Mouse (Mus musculus) urinary bladder, postnatal 25 days (tissue): ENCODE measurements around the gene Agtrap.
"Not testable (repeated sequence)": the region's sequence is repeated elsewhere in the genome, so short reads cannot be mapped to it uniquely, and the experiment has no call there.

ENCODE experiments used
- DNase-seq: peaks from one replicate; pipeline ENCODE4 v3.0.0; 2022; ENCODE audit warnings: low spot score

Gene Agtrap

DNA sequence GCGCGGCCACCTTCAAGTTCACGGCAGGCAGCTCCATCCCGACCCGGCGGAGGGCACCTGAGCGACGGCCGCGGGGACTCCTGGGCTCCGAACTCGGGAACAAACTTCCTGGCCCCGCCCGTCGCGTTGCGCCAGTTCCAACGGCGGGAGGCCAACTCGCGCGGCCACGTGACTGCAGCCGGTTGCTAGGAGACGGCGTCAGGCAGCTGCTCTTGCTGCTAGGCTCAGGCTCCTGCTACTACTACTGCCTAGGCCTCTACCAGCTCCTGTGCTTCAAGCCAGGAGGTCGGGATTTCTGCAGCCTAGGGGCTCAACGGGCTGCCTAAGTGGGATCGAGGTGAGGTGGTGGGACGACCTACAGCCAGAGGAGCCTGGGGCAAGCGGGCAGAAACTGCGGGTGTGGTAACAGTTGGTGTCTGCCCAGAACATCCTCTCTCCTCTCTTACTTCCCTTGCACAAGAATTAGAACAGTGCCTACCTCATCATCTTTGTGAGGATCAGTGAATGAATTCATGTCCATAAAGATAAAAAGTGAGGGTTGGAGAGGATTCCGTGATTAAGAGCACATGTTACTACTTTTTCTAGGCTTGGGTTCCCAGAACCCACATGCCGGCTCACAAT lies at the start of gene Agtrap:
Gene Agtrap, minus strand, starts transcription at position 125 of the 621 bp plus-strand sequence.
- DNase-seq, result peak; percentile 94

DNA sequence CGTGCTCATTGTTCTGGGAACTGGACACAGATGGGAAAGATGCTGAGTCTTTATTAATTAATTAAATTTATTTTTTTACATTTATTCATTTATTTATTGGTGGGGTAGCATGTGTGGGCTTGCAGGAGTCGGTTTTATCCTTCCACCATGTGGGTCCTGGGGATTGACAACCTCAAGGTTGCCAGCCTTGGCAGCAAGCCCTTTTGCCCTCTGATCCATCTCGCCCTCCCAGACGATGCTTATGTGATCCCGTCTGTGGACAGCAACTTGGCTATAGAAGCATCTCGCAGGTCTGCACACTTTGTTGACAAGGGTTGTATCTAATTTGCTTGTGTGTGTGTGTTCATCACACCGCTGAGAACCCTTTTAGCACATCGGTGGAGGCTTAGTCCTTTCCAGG lies 49.7 kb upstream of the Agtrap start:
- DNase-seq, result no peak

DNA sequence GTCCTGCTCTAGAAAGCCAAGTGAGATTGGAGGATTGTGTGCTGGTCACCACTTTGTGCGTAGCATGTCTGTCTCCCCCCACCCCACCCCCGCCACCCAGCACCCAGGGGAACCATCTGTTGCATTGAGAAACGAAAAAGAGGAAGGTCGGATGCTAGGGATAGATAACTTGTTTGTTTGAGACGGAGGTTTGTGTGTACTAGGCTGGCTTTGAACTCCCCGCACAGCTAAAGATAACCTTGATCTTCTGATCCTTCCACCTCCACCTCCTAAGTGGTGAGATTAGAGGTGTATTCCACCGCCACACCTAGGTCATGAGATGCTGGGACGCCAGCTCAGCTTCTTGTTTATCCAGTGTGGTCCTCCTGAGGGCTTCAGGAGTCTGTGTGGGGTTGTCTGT lies 47.2 kb upstream of the Agtrap start:
- no peak for DNase-seq

DNA sequence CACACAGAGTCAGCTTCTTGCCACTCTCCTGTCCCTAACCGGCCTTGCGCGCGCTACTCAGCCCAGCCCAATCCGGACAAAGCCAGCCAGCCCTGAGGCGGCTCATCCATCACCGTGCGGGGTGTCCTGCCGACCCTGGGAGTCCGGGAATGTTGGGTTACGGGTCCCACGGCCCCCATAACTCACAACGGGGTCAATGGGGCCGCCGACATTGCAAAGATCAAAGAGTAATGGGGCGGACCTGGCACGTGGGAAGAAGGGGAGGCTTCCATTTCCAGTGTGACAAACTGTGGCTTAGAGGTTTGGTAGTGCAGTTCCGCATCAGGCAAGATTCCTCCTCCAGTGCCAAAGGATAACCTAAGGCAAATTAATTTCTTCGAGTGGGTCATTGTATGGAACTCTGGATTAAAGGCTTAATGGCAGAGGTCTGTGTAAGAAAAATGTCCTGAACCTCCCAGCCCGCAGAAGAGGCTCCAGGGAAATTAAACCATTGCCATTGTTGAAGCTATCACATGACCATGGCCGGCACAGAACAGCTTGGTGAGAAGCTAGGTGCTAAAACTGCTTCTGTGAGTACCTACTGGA lies 43.8 kb upstream of the Agtrap start:
- no peak for DNase-seq

DNA sequence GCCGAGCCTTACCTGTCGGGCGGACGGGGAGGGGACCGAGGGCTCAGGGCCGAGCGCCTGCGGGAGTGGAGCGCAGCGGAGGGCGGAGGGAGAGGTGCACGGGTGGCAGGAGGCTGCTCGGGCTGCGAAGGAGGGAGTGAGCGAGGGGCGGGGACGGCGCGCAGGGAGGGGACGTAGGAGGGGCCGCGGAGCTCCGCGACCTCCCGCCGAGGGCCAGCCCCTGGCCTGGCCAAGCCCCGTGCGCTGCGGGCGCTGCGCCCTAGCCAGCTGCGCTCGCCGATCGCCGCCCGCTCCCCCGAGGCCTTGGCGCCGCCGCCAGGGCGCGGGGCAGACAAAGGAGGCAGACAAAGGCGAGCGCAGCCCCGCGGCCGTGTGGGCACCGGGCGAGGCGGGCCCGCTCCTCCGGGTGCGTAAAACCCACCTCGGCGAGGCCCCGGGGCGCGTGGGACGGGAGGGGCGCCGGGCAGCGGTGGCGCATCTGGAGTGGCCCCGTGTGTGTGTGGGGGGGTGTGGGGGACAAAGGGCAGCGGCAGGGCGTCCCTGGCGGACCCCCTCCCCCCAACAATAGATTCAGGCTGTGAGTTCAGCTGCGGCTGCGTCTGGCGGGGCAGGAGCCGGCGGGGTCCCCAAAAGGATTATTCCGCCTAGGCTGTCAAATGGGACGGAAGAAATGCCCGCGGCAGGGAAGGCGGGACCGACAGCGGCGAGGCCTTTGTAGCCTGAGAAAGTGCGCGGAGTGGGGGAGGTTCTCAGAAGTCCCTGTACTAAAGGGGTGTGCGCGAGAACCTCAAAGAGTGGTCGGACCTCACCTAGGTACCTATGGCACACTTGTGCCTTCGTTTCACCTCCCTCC lies 43.0 kb upstream of the Agtrap start, which contains the start of gene Draxin:
Gene Draxin, minus strand, starts transcription at position 138 of the 853 bp plus-strand sequence.
- DNase-seq, result no peak

DNA sequence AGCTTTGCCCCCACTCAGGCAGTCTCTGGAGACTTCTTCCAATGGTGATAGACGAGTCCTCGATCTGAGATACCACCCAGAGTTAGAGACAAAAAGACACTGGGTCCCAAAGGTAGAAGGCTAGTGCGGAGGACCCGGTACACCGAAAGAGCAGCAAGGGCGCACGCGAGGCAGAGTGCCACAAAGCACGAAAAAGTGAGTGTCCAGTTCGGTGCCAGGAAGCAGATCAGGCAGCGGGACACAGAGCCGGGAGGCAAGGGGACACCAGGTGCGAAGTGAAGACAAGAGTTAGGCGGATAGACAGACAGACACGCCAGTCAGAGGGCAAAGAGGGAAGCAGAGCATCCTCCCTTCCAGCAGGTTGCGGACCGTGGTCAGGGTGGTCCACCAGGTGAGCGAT lies 42.3 kb upstream of the Agtrap start, which contains the start of gene Mad2l2:
Gene Mad2l2, plus strand, starts transcription at position 252 of the 400 bp plus-strand sequence.
- no peak for DNase-seq

DNA sequence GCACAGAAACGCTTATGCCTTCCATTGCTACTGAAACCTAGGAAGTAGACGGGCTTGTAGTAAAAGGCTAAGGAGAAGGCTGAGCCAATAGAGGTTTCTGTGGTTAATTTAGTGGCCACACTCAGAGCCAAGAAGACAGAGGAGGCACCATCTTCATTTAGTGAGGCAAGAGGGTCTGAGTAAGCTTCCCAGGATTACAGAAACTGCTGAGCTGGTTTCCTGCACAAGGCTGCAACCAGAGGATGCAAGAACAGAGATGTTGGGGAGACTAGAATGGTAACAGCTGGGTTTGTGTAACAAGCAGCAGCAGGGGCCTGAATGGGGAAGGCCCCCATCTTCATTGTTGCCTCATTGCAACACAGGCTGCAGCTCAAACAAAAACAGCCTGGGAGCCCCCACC lies 40.8 kb upstream of the Agtrap start:
- no peak for DNase-seq

DNA sequence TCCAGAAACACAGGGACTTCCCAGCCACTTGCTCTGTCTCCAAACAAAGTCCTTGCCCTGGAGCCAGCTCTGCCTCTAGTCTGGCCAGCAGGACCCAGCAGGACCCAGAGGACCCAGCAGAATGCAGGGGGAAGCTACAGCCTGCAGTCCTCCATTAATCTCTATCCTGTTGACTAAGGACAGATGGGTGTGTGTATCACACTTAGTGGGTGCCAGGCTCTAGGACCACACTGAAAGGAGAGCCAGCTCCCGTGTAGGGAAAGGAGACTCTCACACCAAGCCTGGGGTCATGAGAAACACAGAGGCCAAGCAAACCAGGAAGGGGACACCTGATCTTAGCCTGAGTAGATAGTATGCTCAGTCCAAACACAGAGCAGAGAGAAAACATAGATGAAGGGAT lies 40.4 kb upstream of the Agtrap start:
- DNase-seq, result no peak

DNA sequence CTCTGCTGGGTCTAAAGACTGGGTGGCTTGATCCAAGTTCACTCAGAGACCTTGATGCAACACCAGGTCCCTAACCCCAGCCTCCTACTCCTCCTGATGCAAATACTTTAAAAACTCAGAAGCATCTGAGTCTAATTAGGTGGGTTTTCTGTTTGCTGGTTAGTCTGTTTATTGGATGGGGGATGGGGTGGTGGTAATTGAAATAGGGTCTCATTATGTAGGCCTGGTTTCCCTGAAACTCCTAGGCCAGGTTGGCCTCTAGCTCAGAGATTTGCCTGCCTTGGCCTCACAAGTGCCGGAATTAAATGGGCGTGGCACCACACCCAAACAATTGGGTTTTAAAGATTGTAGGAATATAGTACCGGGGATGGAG lies 34.8 kb upstream of the Agtrap start:
- no peak for DNase-seq

DNA sequence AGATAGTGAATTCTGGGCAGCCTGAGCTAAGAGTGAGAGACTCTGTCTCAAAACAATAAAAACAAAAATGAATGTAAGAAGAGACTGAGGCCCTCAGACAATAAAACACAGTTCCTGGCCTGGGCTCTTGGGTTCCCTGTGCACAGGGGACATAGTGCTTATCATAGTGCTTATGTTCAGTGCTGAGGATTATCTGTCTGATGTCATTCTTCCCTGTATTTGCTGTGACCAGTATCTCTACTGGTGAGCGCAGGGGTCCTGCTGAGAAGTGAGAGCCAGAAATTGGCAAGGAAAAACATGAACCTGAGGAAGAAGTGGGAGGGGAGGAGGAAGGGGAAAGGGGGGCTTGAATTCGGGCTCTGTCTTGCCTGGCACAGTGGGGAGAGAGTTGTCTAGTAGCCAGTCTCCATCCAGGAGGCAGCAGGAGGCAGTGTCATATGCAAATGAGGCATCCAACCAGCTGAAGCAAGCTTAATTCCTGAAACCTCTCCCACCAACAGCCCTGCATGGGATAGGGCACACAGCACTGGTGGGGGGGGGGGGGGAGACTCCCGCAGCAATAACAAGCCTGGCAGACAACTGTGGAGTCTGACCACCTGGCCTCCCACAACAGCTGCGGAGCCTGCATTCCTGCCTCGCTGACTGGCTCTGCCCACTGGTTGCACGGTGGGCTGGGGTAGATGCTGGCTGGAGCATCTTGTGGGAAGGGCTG lies 34.3 kb upstream of the Agtrap start:
- no peak for DNase-seq

DNA sequence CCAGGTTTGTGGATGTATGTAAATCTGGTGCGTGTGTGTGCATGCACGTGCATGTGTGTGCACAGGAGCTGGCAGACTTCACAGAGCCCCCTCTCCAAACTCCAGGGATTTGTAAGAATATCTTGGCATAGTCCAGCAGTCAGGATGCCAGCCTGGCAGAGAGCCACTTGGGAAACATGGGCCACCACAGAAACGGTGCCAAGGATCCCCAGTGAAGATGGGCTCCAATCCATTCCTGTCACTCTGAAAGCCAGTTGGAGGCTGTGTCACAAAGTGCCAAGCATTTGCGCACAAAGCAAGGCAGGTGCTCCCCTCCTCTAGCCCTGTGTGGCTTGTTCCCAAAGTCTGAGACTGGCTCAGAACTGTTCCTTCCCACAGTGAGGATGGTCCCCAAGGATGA lies 33.5 kb upstream of the Agtrap start:
- DNase-seq, result no peak

DNA sequence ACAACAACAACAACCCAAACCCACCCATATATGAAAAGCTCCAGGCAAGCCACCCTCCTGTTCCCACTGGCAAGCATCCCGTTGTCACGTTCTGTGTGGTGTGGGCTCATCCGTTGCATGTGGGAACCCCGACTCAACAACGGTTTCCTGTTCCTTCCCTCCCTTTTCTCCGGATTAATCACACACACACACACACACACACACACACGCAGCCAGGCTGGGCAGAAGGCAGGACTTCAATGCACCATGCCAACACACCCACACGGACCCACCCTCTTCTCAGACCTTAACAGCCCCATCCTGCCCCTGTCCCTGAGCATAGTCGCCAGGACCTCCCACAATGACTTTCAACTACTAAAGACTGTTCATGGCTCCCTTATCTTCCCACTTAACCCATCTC lies 32.7 kb upstream of the Agtrap start:
- DNase-seq, result no peak

DNA sequence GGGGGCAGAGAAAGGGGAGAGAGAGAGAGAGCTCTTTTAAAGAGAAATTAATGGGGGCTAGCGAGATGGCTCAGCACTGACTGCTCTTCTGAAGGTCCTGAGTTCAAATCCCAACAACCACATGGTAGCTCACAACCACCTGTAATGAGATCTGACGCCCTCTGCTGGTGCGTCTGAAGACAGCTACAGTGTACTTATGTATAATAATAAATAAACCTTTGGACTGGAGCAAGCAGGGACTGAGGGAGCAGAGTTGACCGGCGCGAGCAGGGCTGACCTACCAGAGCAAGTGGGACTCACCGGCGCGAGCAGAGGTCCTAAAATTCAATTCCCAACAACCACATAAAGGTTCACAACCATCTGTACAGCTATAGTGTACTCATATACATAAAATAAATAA lies 31.7 kb upstream of the Agtrap start:
- DNase-seq, result not testable (repeated sequence)

DNA sequence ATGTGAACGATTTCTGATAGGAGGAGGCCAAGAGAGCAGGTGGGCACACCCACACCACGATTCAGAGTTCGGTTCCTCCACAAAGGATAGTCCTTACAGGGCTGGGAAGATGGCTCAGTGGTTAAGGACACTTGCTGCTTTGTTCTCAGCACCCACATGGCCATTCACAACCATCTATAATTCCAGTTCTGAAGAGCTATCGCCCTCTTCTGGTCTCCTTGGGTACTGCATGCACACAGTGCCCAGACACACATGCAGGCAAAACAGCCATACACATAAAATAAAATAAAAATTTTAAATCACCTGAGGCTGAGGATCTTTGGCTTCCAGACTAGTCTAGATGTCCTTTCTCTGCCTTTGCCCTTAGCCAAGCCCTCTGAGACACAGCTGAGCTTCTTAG lies 29.6 kb upstream of the Agtrap start:
- no peak for DNase-seq

DNA sequence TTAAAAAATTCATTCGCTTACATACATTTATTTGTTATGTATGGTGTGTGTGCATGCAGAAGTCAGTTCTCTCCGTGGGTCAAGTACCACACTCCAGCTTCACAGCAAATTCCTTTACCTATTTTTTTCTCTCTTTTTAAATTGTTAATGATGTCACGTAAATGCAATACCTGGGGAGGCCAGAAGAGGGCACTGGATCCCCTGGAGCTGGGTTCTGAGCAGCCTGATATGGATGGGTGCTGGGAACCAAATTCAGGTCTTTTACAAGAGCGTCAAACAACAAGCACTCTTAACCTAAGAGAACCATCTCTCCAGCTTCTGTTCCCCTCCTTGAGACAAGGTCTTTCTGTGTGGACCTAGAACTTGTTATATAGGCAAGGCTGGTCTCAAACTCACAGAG lies 28.8 kb upstream of the Agtrap start:
- DNase-seq, result no peak

DNA sequence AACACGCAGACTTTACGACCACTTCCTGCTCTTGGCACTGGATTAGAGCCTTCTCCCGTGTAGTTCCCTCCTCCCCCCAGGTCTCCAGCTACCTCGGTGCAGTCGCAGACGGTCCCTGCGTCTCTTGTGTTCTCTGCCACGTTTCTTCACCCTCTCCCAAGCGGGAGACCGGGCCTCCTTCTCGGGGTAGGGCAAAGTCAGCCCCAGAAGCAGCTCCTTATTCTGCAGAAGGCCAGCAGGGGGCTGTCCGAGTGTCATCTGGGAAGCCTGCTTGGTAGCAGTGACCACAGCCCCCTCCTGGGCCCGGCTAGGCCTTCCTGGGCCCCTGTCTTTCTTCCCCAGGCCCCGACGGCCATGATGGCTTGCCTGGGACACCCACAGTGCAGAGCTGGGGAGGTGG lies 27.6 kb upstream of the Agtrap start:
- DNase-seq, result peak; percentile 36

DNA sequence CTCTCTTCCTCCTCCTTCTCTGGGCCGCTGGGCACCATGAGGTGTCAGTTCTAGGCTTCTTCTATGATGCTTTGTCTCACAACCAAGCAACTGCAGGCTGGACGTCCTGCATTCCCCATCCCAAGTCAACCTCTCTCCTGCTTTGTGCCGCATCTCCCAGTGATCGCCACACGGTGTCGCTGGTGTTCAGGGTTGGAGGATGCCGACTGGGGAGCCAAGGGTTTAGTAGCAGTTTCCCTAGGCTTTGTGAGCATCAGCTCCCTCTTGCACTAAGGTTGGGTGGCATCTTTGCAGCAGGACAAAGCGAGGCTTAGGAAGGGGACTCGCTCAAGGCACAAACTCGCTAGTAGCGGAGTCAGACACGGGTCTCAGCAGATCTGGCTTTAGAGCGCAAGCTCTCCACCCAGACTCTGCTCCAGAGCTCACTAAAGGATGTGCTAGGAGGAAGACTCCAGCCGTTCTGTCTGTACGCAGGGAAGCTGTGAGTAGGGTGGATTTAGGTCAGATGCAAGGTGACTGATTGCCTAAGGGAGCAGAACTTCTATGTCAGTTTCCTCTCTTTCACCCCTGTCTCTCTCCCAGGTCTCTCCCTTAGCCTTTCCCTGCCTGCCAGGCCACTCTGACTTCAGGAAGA lies 27.0 kb upstream of the Agtrap start:
- DNase-seq, result peak; percentile 86

DNA sequence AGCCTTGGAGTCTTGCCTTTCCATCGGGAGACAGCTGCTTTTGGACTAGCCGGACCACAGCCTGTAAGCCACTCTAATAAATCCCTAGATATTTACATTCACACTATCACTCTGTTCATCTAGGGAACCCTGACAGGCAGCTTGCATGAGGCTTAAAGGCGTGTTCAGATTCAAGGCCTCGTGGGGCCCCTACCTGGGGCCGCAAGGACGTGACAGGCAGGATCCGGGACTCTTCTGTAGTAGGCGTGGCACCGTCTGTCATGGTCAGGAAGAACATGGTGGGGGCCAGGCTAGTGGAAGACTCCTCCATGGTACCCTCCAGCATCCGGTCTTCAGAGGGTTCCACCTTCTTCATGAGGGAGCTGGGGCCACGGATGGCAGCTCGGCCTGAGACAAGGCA lies 24.7 kb upstream of the Agtrap start:
- no peak for DNase-seq

DNA sequence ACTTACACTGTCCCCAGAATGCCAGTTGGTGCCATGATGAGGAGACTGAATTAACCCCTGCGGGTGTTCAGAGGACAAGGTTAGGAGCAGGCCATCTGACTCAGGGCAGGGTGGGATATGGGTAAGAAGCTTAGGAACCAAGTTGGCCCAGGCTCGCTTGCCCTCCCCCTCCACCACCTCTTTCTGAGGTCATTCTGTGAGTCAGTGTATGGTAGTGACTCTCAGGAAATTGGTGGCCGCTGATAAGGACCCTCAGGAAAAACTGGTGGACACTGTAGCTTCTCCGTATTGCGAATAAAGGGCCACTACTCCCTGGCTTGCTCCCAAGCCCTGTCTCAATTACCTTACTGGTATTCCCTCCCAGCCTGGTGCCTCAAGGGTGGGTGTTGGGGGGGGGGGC lies 21.4 kb upstream of the Agtrap start:
- DNase-seq, result no peak

DNA sequence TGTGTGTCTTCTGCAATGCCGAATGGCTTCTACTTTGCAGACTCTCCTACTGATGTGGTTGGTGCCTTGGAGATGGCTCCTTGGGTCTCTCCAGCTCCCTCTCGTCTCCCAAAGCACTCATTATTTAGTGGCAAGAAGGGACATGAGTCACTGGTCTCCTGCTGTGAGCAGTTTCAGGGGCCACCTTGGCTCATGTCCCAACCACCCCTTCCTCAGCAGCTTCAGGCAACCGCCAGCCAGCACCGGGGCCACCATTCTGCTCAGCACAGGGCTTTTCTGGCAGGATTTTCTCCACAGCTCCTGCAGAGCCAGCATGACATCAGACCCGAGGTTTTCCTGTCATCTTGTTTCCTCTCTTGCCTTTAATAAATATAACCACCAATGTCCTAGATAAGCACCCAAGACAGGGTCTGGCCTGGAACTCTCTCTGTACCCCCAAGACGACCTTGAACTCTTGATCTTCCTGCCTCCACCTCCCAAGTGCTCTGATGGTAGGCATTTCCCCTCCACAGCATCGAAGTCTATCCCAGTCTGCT lies 20.8 kb upstream of the Agtrap start:
- DNase-seq, result no peak

DNA sequence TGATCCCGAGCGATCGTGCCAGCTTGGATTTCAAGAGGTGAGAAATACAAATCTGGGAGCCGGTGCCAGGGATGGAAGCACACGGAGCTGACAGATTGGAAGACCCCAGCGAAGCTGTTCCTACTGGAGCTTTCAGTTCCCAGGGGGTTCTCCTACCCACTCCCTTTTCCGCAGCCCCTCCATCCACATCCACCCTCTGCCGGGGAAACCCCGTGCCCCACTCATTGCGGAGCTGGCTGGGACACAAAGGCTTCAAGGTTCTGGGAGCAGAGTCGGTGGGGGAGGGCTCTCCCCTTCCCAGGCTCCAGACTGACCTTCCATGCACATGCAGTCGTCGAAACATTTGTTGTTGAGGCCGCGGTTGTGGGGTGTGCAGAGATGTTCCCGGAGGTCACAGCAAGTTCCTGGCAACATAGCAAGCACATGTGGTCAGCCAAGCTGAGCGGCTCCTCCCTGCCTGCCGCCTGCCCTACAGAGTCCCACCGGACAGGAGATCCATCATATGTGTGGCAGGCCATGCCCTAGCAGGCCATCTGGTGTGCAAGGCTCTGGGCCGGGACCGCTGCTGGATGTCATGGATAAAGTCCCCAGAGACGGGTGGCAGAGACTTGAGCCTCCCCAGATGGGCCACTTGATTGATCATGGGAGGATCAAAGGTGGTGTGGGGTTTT lies 19.9 kb upstream of the Agtrap start:
- no peak for DNase-seq
